Mouse (Mus musculus) heart, embryonic 13.5 days (tissue): ENCODE data around the gene Tbx1. TPM values are rescaled to one million over a fixed set of nuclear protein-coding genes. Genes with fewer than 3 reads are reported as not detected.

Experiments
- ATAC-seq: fragments of 200-750 bp; cut with Nextera tagmentation; 2 replicates; pipeline ENCODE4 v1.8.0; 2017; ENCODE audit warnings: moderate TSS enrichment; ENCODE audit not compliant: insufficient number of reproducible peaks, low FRiP score, low TSS enrichment; ENCODE audit errors: extremely low read depth
- H3K27ac ChIP-seq: fragments of 300-500 bp; sonication (generic); replicated peaks from 2 replicates; pipeline ENCODE4 v1.5.1; 2015; ENCODE audit warnings: moderate library complexity, mild to moderate bottlenecking, inconsistent platforms
- H3K27me3 ChIP-seq: fragments of 300-500 bp; sonication (generic); replicated peaks from 2 replicates; pipeline ENCODE4 v1.6.1; 2015; ENCODE audit warnings: mild to moderate bottlenecking, inconsistent platforms
- H3K36me3 ChIP-seq: fragments of 300-500 bp; sonication (generic); 2 replicates; pipeline ENCODE4 v1.6.1; 2015; ENCODE audit warnings: mild to moderate bottlenecking, inconsistent platforms
- H3K4me1 ChIP-seq: fragments of 300-500 bp; sonication (generic); 2 replicates; pipeline ENCODE4 v1.6.1; 2015; ENCODE audit warnings: inconsistent platforms
- H3K4me2 ChIP-seq: fragments of 300-500 bp; sonication (generic); 2 replicates; pipeline ENCODE4 v1.6.1; 2015; ENCODE audit warnings: inconsistent platforms, mild to moderate bottlenecking, moderate library complexity
- H3K4me3 ChIP-seq: fragments of 300-500 bp; sonication (generic); 2 replicates; pipeline ENCODE4 v1.5.1; 2015; ENCODE audit warnings: moderate library complexity, mild to moderate bottlenecking, inconsistent platforms
- H3K9ac ChIP-seq: fragments of 300-500 bp; sonication (generic); 2 replicates; pipeline ENCODE4 v1.6.1; 2015; ENCODE audit warnings: inconsistent platforms, mild to moderate bottlenecking, moderate library complexity
- H3K9me3 ChIP-seq: fragments of 300-500 bp; sonication (generic); 2 replicates; pipeline ENCODE4 v1.6.1; 2016; ENCODE audit warnings: inconsistent platforms
- WGBS: fragments of 180-500 bp; shearing (Covaris S2); methylation state at CpG from one replicate; pipeline ENCODE4 v1.1.7; 2015; ENCODE audit warnings: mixed read lengths; 5-methylcytosine and 5-hydroxymethylcytosine counted together
- polyA plus RNA-seq: library from polyadenylated mRNA; unstranded; fragments of >200 nt; fragmentation: Nextera tagmentation; extraction: Ambion mirVana; gene quantifications from 2 replicates; pipeline ENCODE4 v1.2.1, GENCODE M21; 2015

Tbx1 gene
- polyA plus RNA-seq, 1 experiment from 2014 or later: 1.1 TPM

- Histone ChIP-seq H3K9me3 (no peaks in the 10 kb centered on the region), H3K36me3 (no peaks in the 10 kb centered on the region; the same call in 1 of the 2 replicates), H3K27me3 (peaks cover 97% of the 10 kb centered on the region), H3K4me3 (peak overlapping the region; percentile 63), H3K4me1 (peaks cover 43% of the 10 kb centered on the region), H3K9ac (peak overlapping the region; percentile 73), H3K27ac (no peak overlapping the region), H3K4me2 (peak overlapping the region; percentile 95)
- WGBS: under 1% methylated on average over 38 of the region's 38 CpGs
- no peak for ATAC-seq
Measured at GRCm38 (mm10) chr16:18621362-18622001, 31.0 kb upstream of the Tbx1 start.

GRCm38 (mm10) chr16:18620601-18621361 lies 30.3 kb upstream of the Tbx1 start:
- no peak for ATAC-seq
- no peak overlapping the region for H3K27ac ChIP-seq
- H3K4me3 ChIP-seq: peak overlapping the region; percentile 63
- under 1% methylated on average over 74 of the region's 74 CpGs for WGBS
- peaks cover 37% of the 10 kb centered on the region for H3K4me1 ChIP-seq
- no peaks in the 10 kb centered on the region for H3K9me3 ChIP-seq
- H3K36me3 ChIP-seq: no peaks in the 10 kb centered on the region; the same call in 1 of the 2 replicates
- peak overlapping the region; percentile 73 for H3K9ac ChIP-seq
- H3K27me3 ChIP-seq: peaks cover 98% of the 10 kb centered on the region
- peak overlapping the region; percentile 95 for H3K4me2 ChIP-seq

- H3K27me3 ChIP-seq: peaks cover 98% of the 10 kb centered on the region
- no peaks in the 10 kb centered on the region for H3K9me3 ChIP-seq
- no peak overlapping the region for H3K9ac ChIP-seq
- H3K27ac ChIP-seq: no peak overlapping the region
- ATAC-seq: no peak
- peaks cover 31% of the 10 kb centered on the region for H3K4me1 ChIP-seq
- H3K4me3 ChIP-seq: peak overlapping the region; percentile 63
- peak overlapping the region; percentile 95 for H3K4me2 ChIP-seq
- WGBS: 37% methylated on average over 6 of the region's 6 CpGs
- no peaks in the 10 kb centered on the region; the same call in 1 of the 2 replicates for H3K36me3 ChIP-seq
Measured at GRCm38 (mm10) chr16:18620201-18620600, 29.7 kb upstream of the Tbx1 start.

GRCm38 (mm10) chr16:18619110-18619509 lies 28.6 kb upstream of the Tbx1 start:
- no peak for ATAC-seq
- 48% methylated on average over 4 of the region's 4 CpGs for WGBS
- peaks cover 97% of the 10 kb centered on the region for H3K27me3 ChIP-seq
- H3K4me3 ChIP-seq: no peak overlapping the region
- H3K4me1 ChIP-seq: peaks cover 30% of the 10 kb centered on the region
- H3K4me2 ChIP-seq: no peak overlapping the region
- H3K36me3 ChIP-seq: no peaks in the 10 kb centered on the region; the same call in 1 of the 2 replicates
- no peak overlapping the region for H3K9ac ChIP-seq
- no peaks in the 10 kb centered on the region for H3K9me3 ChIP-seq
- H3K27ac ChIP-seq: no peak overlapping the region

- ATAC-seq: no peak
- Histone ChIP-seq H3K9ac (no peak overlapping the region), H3K27me3 (peaks cover 97% of the 10 kb centered on the region), H3K4me1 (peaks cover 30% of the 10 kb centered on the region), H3K9me3 (no peaks in the 10 kb centered on the region), H3K27ac (no peak overlapping the region), H3K36me3 (no peaks in the 10 kb centered on the region; the same call in 1 of the 2 replicates), H3K4me3 (no peak overlapping the region), H3K4me2 (no peak overlapping the region)
- WGBS: 53% methylated on average over 2 of the region's 2 CpGs
Measured at GRCm38 (mm10) chr16:18618297-18618696, 27.8 kb upstream of the Tbx1 start.

- Histone ChIP-seq H3K4me3 (peak overlapping the region; percentile 20), H3K4me2 (peak overlapping the region; percentile 61), H3K9ac (no peak overlapping the region), H3K27me3 (peaks cover 97% of the 10 kb centered on the region), H3K36me3 (no peaks in the 10 kb centered on the region), H3K9me3 (no peaks in the 10 kb centered on the region), H3K4me1 (peaks cover 27% of the 10 kb centered on the region), H3K27ac (no peak overlapping the region)
- WGBS: 1% methylated on average over 27 of the region's 27 CpGs
- no peak for ATAC-seq
Measured at GRCm38 (mm10) chr16:18617370-18618065, 27.0 kb upstream of the Tbx1 start.

- no peaks in the 10 kb centered on the region for H3K9me3 ChIP-seq
- H3K9ac ChIP-seq: no peak overlapping the region
- H3K36me3 ChIP-seq: no peaks in the 10 kb centered on the region
- no peak overlapping the region for H3K27ac ChIP-seq
- no peak overlapping the region for H3K4me3 ChIP-seq
- 71% methylated on average over 3 of the region's 3 CpGs for WGBS
- ATAC-seq: no peak
- H3K27me3 ChIP-seq: peaks cover 96% of the 10 kb centered on the region
- H3K4me1 ChIP-seq: peaks cover 23% of the 10 kb centered on the region
- H3K4me2 ChIP-seq: no peak overlapping the region
Measured at GRCm38 (mm10) chr16:18613301-18613700, 22.8 kb upstream of the Tbx1 start.

- H3K4me3 ChIP-seq: no peak overlapping the region
- H3K27me3 ChIP-seq: peaks cover 93% of the 10 kb centered on the region
- H3K9me3 ChIP-seq: no peaks in the 10 kb centered on the region
- H3K4me2 ChIP-seq: no peak overlapping the region
- H3K9ac ChIP-seq: no peak overlapping the region
- H3K27ac ChIP-seq: no peak overlapping the region
- H3K36me3 ChIP-seq: no peaks in the 10 kb centered on the region
- H3K4me1 ChIP-seq: peaks cover 22% of the 10 kb centered on the region
- WGBS: 36% methylated on average over 13 of the region's 13 CpGs
- ATAC-seq: no peak
Measured at GRCm38 (mm10) chr16:18611752-18612151, 21.3 kb upstream of the Tbx1 start.

- H3K9me3 ChIP-seq: no peaks in the 10 kb centered on the region
- ATAC-seq: no peak
- peaks cover 81% of the 10 kb centered on the region for H3K27me3 ChIP-seq
- no peak overlapping the region for H3K4me2 ChIP-seq
- H3K9ac ChIP-seq: no peak overlapping the region
- H3K27ac ChIP-seq: no peak overlapping the region
- H3K4me1 ChIP-seq: peaks cover 35% of the 10 kb centered on the region
- 69% methylated on average over 2 of the region's 2 CpGs for WGBS
- H3K36me3 ChIP-seq: no peaks in the 10 kb centered on the region
- H3K4me3 ChIP-seq: no peak overlapping the region
Measured at GRCm38 (mm10) chr16:18609099-18609498, 18.6 kb upstream of the Tbx1 start.

- H3K9ac ChIP-seq: no peak overlapping the region
- peaks cover 72% of the 10 kb centered on the region for H3K27me3 ChIP-seq
- ATAC-seq: no peak
- no peak overlapping the region for H3K27ac ChIP-seq
- peaks cover 42% of the 10 kb centered on the region for H3K4me1 ChIP-seq
- WGBS: 13% methylated on average over 11 of the region's 11 CpGs
- H3K4me3 ChIP-seq: no peak overlapping the region
- H3K4me2 ChIP-seq: no peak overlapping the region
- H3K9me3 ChIP-seq: no peaks in the 10 kb centered on the region
- H3K36me3 ChIP-seq: no peaks in the 10 kb centered on the region
Measured at GRCm38 (mm10) chr16:18608226-18608625, 17.8 kb upstream of the Tbx1 start.

GRCm38 (mm10) chr16:18605705-18606104 lies 15.2 kb upstream of the Tbx1 start:
- no peaks in the 10 kb centered on the region for H3K36me3 ChIP-seq
- no peak overlapping the region; the same call in 1 of the 2 replicates for H3K27ac ChIP-seq
- no peak for ATAC-seq
- 90% methylated on average over 5 of the region's 5 CpGs for WGBS
- no peaks in the 10 kb centered on the region for H3K9me3 ChIP-seq
- H3K4me1 ChIP-seq: peaks cover 32% of the 10 kb centered on the region
- H3K4me2 ChIP-seq: no peak overlapping the region
- H3K9ac ChIP-seq: no peak overlapping the region
- no peak overlapping the region for H3K4me3 ChIP-seq
- peaks cover 47% of the 10 kb centered on the region for H3K27me3 ChIP-seq
